Mouse (Mus musculus): ENCODE data around the gene Cyp4a30b. TPM values are rescaled to one million over a fixed set of nuclear protein-coding genes. Genes with fewer than 3 reads are reported as not detected.
"Not testable (repeated sequence)": the region's sequence is repeated elsewhere in the genome, so short reads cannot be mapped to it uniquely, and the experiment has no call there.

Cyp4a30b gene
- not detected for total RNA-seq (2021)
- long read RNA-seq, experiment 1, result 0 reads
- long read RNA-seq, experiment 2, result 0 reads

- no peak for DNase-seq
These were observed at the start of gene Cyp4a30b for GRCm38 (mm10) chr4:115452304-115452703. Gene Cyp4a30b (plus strand): TSS chr4:115452604.

GRCm38 (mm10) chr4:115411324-115411723 is 41.1 kb upstream of the Cyp4a30b start, which contains the start of gene Cyp4a12b:
Gene Cyp4a12b (plus strand): TSS chr4:115411624.
- not testable (repeated sequence) for DNase-seq

- DNase-seq, result no peak
These were observed 1.7 kb upstream of the Cyp4a30b start for GRCm38 (mm10) chr4:115450577-115451137.

GRCm38 (mm10) chr4:115473585-115473984 is 21.2 kb downstream of the Cyp4a30b start:
- DNase-seq, result not testable (repeated sequence)

GRCm38 (mm10) chr4:115476051-115476450 is 23.6 kb downstream of the Cyp4a30b start:
- not testable (repeated sequence) for DNase-seq

GRCm38 (mm10) chr4:115481006-115481652 is 28.7 kb downstream of the Cyp4a30b start:
- DNase-seq, result no peak

- no peak for DNase-seq
These were observed 43.6 kb downstream of the Cyp4a30b start, which contains the start of gene Cyp4a14 for GRCm38 (mm10) chr4:115496001-115496400. Gene Cyp4a14 (minus strand): TSS chr4:115496142.

- no peak for DNase-seq
These were observed 45.1 kb downstream of the Cyp4a30b start for GRCm38 (mm10) chr4:115497466-115497865.

GRCm38 (mm10) chr4:115513964-115514363 is 61.6 kb downstream of the Cyp4a30b start:
- DNase-seq, result not testable (repeated sequence)

- DNase-seq, result not testable (repeated sequence)
These were observed 65.6 kb downstream of the Cyp4a30b start, which contains the start of gene Cyp4a10 for GRCm38 (mm10) chr4:115518000-115518399. Gene Cyp4a10 (plus strand): TSS chr4:115518264.

GRCm38 (mm10) chr4:115519444-115519843 is 67.0 kb downstream of the Cyp4a30b start:
- no peak for DNase-seq

Other genes starting within 250 kb of the Cyp4a30b start
- not detected for gene Cyp4a29, start 210.5 kb upstream of the Cyp4a30b start, total RNA-seq (2021)
- gene Cyp4a12a, start 153.6 kb upstream of the Cyp4a30b start, total RNA-seq (2021), result not detected
- not detected for gene Cyp4a12b, start 41.0 kb upstream of the Cyp4a30b start, total RNA-seq (2021)
- gene Cyp4a14, start 43.5 kb downstream of the Cyp4a30b start, total RNA-seq (2021), result not detected
- not detected for gene Cyp4a10, start 65.7 kb downstream of the Cyp4a30b start, total RNA-seq (2021)
- gene Cyp4a31, start 111.0 kb downstream of the Cyp4a30b start, total RNA-seq (2021), result not detected
- not detected for gene Cyp4a32, start 148.4 kb downstream of the Cyp4a30b start, total RNA-seq (2021)
- 1 to 10 TPM; 1.9 to 5.3 TPM for gene Cyp4b1, start 195.1 kb downstream of the Cyp4a30b start, total RNA-seq (2021)

Data from gastrocnemius, postnatal 25 days (tissue).